Mouse (Mus musculus) CD4-positive helper T cell, adult 2 months (primary cell): Measurements from ENCODE around the gene Epdr1.

Experiments
- DNase-seq: peaks from one replicate; pipeline ENCODE4 v3.0.0-alpha.2; 2012; ENCODE audit warnings: low read depth, missing footprints, low spot score

Gene Epdr1

DNA sequence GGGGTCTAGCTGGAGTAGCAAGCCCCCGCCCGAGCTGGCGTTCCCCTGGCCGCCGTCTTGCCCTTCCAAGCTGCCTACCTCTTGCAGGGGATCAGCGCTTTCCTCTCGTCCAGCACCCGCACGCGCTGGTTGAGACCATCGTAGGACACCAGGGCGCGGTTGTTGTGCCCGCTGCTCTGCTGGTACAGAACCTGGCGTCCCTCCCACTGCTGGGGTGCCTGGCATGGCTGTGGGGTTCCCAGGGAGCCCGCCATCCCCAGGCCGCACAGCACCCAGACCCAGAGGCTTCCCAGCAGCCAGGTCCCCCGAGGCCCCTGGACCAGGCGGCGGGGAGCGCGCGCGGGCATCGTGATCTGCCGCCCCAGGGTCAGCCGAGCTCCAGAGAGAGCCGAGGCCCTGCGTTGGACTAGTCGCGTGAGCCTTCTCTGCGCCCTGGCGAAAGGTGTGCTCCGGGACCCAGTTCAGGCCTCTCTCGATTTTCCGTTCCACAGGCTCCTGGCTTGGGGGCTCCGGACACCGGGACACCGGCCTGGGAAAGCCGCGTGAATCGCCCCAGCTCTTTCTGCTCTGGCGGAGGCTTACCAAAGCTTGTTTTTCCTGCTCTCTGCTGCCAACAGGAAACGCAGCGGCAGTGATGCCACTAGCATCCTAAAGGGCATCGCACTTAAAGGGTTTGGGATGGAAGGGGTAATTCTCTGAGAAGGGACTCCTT, at the start of gene Epdr1:
Gene Epdr1 (minus strand): TSS at position 712 of the 712 bp plus-strand sequence.
- peak; percentile 20 for DNase-seq

DNA sequence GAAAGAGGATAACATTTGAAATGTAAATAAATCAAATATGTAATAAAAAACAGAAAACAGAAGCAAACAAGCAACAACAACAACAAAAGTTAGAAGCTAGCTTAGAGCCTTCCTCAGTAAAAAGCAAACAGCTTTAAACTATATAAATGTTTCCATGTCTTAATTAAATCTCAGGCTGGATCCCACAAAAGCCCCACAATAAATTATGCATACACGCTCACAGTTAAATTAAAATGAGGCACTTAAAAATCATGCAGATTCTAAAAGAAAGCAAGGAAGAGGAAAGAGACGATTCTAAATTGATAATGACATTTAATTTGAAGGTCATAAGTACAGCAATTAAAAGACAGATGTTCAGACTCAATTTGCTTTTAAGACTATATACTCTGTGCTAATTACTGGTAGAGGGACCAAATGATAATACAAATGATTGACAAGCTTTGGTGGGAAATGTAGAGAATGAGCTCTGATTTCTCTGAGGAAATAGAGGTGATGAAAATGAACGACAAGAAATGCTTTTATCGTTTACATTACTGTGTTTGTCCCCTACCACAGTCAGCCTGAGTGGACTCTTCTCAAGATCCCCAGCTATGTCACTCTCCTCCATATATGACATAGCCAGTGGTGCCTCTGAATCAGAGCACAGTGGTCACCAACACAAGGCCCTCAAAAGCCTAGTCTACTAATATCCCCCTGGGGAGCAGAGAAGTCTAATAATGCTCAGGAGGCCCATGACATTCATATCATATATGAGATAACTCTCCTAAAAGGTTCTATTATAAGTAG, 48.8 kb upstream of the Epdr1 start:
- DNase-seq = no peak

DNA sequence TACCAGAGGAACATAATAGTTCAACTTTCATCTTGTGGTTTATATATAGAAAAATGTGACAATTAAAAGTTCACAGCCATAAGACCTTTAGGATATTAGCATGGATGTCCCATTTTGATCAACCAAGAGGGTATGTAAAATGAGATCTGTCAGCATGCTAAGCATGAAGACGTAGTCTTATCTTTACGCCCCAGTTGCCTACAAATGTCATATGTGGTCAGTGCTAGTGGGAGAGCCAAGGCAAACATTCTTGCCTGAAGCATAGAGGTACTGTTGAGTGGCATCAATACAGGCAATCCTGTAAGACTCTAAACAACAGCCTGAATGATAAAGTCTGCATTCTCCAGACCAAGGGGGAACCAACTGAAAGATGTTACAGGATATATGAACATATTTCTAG, 32.7 kb upstream of the Epdr1 start:
- no peak for DNase-seq

DNA sequence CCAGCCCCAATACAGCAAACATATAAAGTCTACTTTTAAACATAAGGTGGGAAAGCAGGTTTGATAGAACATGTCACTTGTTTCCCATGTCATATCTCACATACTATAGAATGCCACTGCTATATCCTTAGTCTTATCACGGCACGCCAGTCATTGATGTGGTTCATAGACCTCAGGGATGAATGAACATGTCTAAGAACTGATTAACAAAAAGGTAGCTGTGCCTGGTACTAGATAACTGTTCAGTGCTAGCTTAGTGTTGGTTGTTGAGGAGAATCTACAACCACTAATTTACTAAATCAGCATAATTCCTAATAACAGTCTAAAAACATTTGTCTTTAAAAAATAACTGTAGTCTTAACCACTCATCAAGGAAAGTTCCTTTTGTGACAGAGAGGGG, 30.1 kb upstream of the Epdr1 start:
- DNase-seq = no peak

DNA sequence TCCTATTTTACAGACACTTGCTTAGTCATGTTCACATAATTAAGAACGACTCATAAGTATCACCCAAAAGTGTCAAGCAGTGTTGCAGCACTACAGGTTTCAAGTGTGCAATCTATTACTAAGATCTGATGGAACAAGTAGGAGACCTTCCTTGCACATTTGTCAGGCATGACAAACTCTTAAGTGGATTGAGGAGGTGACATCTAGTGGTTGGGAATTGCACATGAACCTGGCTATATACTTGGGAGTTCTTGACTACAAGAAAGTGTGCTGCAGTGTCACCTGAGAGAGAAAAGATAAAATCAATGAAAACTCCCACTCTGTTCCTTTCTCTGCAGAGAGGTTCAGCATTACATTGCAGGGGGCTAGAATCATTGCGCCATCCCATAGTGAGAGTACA, 24.5 kb upstream of the Epdr1 start:
- no peak for DNase-seq

DNA sequence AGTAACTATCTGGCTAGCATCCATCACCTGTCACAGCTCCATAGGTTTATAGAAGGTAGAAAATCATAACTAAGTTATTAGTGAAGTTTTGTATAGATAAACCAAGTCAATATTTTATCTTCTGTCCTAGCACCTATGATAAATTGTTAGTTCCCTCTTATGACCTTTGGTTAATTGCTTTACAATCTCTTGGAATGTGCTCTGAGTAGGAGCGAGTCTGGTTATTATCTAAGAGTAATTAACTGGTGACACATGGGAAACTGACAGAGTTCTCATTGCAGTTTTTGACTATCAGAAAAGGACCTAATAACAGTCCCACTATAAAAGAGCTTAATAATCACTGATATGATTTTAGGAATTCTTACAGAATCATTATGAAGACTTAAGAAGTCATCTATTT, 23.8 kb upstream of the Epdr1 start:
- no peak for DNase-seq

DNA sequence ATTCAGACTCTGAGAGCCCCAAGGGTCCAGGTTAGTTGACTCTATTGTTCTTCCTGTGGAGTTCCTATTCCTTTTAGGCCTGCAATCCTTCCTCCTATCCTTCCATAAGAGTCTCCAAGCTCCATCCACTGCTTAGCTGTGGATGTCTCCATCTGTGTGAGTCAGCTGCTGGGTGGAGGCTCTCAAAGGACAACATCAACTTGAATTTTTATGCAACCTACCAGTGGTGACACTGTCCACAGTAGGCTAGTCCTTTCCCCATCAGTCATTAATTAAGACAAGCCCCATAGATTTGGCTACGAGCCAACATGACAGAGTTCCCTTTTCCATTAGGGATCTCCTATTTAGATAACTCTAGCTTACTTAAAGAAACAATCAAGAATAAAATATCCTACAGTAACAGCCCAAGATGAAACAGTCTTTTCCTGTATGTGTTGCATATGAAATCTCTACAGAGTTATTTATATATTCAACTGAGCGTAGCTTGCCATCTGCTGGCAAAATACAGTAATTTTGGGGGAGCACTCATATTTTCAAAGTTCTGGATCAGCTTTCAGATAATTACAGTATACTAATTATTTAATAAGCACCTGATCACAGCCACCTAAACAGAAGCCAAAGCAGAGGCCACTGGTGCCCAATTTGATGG, 20.6 kb upstream of the Epdr1 start:
- no peak for DNase-seq

DNA sequence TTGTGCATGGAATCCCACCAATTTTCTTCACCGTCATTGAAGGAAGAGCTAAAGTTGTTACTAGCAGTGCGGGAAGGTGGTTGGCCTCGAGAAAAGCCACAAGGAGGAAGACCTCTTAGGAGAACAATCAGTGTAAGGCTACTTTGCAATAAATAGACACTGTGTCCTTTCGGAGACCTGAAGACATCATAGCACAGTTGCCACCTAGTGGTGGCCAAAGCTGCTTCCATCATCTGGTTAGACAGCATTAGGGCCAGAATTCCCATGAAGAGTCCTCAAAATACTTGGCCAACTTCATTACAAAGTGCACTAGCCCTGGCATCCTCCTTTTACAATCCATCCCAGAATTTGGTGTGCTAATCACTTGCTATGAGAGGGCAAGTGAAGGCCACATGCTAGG, 16.4 kb upstream of the Epdr1 start:
- DNase-seq = no peak

DNA sequence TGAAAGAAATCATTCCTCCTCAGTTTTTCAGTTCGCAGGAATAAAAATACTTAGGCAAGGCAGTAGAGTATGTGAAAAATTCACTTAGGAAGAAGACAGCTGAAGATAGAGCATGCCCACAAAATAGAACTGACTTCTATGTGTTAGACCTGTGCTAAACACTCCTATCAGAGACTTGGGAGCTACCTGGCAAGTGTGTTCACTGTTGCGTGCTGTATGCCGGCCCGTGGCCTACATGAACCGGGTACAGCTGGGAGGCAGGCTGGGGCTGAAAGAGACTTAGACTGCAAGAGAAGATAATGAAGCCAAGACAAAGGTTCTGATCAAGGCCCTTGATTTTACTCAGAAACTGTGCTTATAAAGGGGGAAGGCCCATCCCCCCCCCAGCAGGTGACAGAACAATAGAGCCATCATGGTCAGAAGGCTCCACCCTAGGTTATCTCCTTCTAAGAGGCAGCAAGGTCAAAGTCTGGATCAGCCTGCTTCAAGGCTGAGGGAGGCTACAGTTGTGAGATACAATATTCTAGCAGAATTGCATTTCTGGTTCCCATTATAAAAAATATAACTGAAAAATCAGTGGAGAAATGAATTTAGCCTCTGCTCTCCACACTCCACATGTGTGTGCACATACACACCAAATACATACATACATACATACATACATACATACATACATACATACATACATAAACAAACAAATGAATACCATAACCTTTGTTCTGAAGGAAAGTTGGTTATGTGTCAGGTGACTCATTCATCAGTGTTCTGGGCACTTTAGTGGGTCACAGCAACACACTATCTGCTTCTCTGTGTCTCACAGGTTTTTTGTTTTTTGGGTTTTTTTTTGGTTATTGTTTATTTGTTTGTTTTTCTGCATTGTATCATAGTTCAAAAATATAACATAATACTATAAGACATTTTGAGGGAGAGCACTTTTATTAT, 11.3 kb upstream of the Epdr1 start:
- no peak for DNase-seq

DNA sequence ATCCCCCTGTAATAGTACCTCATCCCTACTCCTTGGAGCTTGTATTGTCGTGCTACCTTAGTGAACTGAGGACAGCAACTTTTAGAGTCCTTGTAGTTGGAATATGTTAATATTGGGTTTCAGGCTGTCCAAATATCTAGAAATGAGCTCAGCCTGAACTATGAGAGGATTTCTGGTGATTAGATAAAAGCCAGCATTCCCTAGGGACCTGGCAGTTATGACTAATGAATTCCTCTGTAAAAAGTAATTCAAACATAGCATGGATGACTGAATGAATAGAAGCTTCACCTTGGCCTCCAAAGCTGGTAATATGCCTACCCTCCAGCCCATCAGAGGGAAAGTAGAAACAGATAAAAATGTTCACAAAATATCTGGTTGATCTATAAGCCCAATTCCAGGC, 6.7 kb upstream of the Epdr1 start:
- no peak for DNase-seq

DNA sequence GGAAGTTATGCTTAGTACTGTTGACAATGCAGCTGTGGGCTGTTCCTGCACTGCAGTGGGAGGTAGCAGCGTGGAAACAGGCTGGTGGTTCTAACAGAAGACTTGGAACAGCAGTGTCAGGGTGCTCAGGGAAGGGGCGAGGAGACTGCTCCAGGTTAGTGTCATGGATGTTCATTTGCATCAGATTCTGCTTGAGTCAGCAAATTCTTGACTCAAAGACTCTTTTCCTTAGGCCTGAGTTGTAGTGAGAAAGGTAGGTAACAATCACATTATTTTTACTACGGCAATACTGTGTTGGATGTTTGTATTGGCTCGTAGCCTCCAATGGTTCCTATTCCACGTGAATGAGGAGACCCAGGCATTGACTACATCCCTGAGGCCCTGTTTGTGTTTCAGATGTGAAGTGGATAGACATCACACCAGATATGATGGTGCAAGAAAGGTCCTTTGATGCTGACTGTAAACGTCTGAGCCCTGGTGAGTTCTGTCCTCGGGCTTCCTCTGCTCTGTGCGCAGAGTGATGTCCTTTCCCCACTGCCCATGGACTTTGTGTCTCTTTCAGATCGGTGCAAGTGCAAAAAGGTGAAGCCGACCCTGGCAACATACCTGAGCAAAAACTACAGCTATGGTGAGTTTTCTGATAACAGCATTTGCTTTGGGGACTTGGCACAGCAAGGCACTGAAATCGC, 5.0 kb upstream of the Epdr1 start:
- no peak for DNase-seq

DNA sequence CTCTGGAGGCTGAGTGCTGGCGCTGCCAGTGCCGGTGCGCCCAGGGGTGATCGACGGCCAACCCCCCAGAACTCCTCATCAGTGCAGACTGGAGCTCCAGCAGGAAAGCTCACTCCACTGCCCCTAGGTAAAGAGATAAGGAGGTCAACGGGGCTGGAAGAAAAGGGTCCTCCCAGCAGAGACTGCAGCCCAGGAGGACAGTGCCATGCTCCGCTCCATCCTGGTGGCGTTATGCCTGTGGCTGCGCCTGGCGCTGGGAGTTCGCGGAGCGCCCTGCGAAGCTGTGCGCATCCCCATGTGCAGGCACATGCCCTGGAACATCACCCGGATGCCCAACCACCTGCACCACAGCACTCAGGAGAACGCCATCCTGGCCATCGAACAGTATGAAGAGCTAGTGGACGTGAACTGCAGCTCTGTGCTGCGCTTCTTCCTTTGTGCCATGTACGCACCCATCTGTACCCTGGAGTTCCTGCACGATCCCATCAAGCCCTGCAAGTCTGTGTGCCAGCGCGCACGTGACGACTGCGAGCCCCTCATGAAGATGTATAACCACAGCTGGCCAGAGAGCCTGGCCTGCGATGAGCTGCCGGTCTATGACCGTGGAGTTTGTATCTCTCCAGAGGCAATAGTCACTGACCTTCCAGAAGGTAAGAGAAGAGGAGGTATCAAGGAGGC, 3.6 kb upstream of the Epdr1 start:
- no peak for DNase-seq

DNA sequence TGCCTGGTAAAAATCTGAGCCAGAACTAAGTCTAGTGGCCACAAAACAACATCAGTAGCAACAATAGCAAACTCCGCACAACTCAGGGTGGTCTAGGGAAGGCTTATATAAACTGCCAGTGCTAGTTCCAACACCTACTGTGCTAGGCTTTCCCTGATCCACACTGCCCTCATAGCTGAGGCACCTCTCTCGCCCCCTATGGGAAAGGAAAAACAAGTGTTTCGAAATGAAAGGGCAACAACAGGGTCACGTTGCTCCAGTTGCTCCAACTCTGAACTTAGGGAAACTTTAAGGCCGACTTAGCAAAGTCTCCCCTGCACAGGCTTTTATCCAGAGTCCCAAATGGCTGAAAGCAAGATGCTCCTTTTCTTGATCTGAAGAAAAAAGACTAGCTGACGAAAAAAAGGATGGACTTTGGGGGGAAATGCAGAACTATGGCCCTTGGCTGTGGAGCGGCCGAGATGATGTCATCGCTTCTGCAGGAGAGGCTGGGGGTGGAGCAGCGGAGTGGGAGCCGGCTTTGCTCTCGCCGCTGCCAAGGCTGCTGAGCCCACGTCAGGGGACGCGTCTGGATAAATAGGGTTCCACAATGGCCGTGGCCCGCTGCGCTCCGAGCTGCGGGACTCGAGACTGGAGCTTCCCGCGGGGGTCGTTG, 3.0 kb upstream of the Epdr1 start, which contains the start of gene Sfrp4:
Gene Sfrp4 (plus strand): TSS at position 532 of the 655 bp plus-strand sequence.
- no peak for DNase-seq

DNA sequence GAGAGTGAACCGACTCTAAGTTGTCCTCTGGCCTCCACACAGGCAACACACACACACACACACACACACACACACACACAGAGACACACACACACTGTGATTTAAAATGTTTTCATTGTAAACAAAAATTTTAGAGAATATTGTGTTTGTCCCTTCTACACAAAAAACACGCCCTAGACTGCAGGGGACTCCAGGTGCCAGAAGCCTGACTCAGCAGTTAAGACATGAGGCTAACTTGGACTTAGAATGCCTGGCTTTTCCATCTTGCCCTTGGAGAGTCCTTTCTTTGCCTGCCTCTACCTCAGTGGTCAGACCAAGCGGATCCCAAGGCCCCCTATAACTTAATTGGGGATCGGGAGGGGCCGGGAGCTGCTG, 899 bp downstream of the Epdr1 start:
- DNase-seq = no peak

DNA sequence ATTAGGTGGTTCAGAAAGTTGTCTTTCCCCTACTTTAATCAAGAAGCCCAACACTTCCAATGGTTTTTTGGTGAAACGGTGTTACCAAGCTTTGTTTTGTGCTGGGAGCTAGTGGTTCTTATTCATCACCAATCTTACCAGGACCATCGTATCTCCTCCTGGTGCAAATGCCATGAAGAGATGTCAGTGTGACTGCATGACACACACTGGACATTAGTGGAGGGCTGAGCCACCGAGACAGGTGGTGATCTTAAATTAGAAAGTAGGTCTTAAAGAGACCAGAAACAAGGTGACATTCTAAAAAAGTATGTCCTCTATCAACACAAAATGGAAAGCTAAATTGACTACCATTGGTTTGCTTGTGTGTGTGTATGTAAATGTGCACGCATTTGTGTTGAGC, 1.6 kb downstream of the Epdr1 start:
- DNase-seq = no peak

DNA sequence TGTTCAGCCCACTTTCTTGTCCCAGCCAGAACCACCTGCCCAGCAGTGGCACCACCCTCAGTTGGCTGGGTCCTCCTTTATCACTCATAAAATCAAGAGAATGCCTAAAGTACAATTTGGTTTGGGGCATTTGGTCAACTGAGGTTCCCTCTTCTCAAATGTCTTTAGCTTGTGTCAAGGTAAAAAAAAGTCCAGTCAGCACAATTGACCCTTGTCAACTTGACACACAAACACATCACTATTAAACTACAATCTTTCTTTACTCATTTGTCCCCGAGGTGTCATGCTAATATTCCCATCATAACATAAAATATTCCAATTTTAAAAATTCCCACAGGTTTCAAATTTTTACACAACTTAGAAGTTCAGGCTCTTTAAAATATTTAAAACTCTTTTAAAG, 5.4 kb downstream of the Epdr1 start:
- no peak for DNase-seq

DNA sequence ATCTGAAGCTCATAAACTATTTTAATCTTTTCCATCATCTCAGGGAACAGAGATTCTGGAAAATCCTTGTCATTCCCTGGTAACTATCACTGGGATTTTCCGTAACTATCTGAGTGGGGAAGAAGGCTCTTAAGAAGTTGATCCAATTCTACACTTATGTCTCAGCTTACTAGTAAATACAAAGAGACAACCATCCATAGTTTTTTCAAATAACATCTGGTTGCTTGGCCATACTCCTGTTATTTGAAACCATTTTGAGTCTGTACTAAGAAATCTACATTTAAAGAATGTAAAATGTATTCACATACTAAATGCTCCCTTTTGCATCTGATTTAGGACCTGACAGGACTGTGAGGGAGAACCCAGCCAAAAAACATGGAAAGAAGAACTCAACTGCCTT, 6.3 kb downstream of the Epdr1 start:
- no peak for DNase-seq

DNA sequence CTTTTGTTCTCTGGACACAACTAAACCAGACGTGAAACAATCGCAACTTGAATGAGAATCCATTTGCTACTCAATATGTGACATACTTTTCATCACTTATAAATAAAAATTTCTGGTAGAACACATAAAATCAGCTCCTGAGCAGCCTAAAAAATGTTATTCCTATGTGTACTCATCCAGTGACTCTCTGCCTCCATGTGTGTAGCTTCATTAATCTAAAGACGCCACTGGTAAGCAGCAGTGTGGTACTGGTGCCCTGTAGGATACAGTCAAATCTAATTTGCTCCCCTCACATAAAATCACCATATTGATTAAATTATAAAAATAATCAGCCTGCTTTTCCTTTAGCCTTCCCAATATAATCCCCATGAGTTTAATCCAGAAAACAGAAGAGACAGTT, 6.8 kb downstream of the Epdr1 start:
- no peak for DNase-seq

DNA sequence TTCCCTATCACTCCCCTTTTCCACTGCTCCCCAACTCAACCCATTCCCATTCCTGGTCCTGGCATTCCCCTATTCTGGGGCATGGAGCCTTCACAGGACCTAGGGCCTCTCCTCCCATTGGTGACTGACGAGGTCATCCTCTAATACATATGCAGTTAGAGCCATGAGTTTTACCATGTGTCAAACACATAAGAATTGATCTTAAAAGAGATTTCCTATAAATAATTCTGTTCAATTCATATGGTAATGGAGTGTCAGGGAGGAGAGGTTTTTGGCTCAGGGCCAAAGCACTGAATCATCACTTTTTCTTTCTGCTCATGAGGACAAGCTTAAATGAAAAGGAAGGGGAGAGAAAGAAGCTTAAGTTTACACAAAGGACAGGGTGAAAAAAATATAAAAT, 7.4 kb downstream of the Epdr1 start:
- no peak for DNase-seq

DNA sequence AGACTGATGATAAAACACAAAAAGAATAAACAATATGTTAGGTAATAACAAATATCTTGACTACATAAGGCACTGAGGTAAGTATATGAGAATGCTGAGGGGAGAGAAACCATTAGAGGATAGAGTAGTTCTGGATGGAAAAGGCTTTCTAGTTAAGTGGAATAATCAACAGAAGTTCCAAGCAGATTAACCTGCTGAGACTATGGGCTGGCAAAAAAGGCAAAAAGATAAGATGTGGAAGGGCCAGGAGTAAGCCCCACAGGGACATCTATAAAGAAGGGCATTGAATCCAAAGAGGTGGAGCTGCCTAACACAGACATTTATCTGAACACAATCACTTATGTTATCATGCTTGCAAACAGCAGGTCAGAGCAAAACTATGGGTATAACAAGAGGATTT, 11.6 kb downstream of the Epdr1 start:
- DNase-seq = no peak
